Mouse (Mus musculus): ENCODE measurements around the gene Rasal3. TPM values are rescaled to one million over a fixed set of nuclear protein-coding genes. Genes with fewer than 3 reads are reported as not detected.
A peak's percentile ranks its signal among the peaks of the same experiment; 100 is the strongest.

Gene Rasal3
- total RNA-seq, 2 experiments from 2014 or later = 2.9 to 4.6 TPM

DNA sequence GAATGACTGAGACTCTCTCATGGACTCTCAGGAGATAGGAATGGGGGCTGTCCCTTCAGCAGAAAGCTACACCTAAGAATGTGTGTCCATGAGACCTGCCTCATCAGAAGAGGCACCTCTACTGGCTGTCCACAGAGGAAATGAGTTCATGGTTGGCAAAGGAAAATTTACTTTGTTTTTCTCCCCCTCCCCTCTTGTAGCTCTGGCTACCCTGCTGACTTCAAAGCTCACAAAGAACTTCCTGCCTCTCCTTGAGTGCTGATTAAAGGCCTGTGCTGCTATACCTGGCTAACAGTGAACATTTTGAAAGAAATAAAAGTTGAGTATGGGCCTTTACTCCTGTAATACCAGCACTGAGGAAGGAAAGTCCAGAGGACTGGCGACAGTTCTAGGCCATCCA is 62.3 kb downstream of the Rasal3 start:
- H3K27ac ChIP-seq = peak overlapping the region; percentile 15; the same call in 1 of the 2 replicates
- no peak overlapping the region for H3K4me3 ChIP-seq

More for the DNA sequence above, 62.3 kb downstream of the Rasal3 start:
- DNase-seq (ENCODE audit: low spot score in 2 of 2) = no peak
- TF ChIP-seq CTCF (conservative IDR thresholded peaks at IDR 0.05) = no peak

Small RNA genes lying within 50 kb of the gene (microRNA-seq; reads per million reads assigned to microRNA genes)
- 0 reads per million in 2 experiments for gene Gm22201

Other genes with a start within 250 kb of the Rasal3 start
- 1 to 10 TPM; 7.2 to 7.7 TPM for gene Notch3, start 236.7 kb downstream of the Rasal3 start, total RNA-seq (2021)
- under 1 TPM; 0.42 to 0.44 TPM for gene Ephx3, start 214.0 kb downstream of the Rasal3 start, total RNA-seq (2021)
- 100 to 1,000 TPM; 103 to 121 TPM for gene Brd4, start 118.9 kb downstream of the Rasal3 start, total RNA-seq (2021)
- gene Akap8, start 82.3 kb downstream of the Rasal3 start, total RNA-seq (2021) = 100 to 1,000 TPM in 1 of 2 experiments, 10 to 100 TPM in 1; 99.2 to 112 TPM
- 100 to 1,000 TPM; 220 to 238 TPM for gene Akap8l, start 53.0 kb downstream of the Rasal3 start, total RNA-seq (2021)
- 10 to 100 TPM; 55.0 to 57.2 TPM for gene Wiz, start 14.1 kb downstream of the Rasal3 start, total RNA-seq (2021)
- not detected for gene Pglyrp2, start 20.6 kb upstream of the Rasal3 start, total RNA-seq (2021)
- gene Cyp4f39, start 49.1 kb upstream of the Rasal3 start, total RNA-seq (2021) = not detected
- gene Cyp4f17, start 102.5 kb upstream of the Rasal3 start, total RNA-seq (2021) = 1 to 10 TPM; 3.2 to 4.4 TPM
- gene Cyp4f16, start 133.0 kb upstream of the Rasal3 start, total RNA-seq (2021) = 1 to 10 TPM; 8.7 to 8.8 TPM
- not detected for gene Cyp4f37, start 217.7 kb upstream of the Rasal3 start, total RNA-seq (2021)